Mouse (Mus musculus) ES-Bruce4 (cell line): ENCODE data around the gene Rab1b.

ENCODE experiments used
- CTCF ChIP-seq: IDR thresholded peaks from one replicate; pipeline ENCODE4 v1.8.1; 2011; ENCODE audit warnings: low read depth, low read length
- EP300 ChIP-seq: IDR thresholded peaks from 2 replicates; pipeline ENCODE4 v1.6.1; 2011; ENCODE audit warnings: low read depth, low read length; ENCODE audit not compliant: insufficient read depth

DNA sequence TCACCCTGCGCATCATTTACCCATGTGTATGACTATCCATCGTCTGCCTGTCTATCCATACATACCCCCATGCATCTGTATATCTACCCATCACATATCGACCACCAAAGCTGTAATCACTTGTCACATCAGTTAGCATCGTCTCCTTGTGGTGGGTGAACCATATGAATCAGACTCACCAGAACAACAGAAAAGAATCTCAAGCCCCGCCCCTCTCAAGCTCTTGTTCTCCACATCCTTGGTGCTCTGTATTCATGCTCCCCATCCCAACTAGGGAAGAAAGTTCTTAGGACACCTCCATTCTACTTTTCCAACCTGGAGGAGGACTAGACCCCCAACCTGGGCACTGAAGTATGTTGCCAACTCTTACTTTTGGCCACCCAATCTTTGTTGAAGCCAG, 44.8 kb downstream of the Rab1b start:
- TF ChIP-seq CTCF (no peak), EP300 (no peak)
